Mouse (Mus musculus) CH12.LX (cell line): Measurements from ENCODE around the gene Pop5. TPM values are rescaled to one million over a fixed set of nuclear protein-coding genes. Genes with fewer than 3 reads are reported as not detected.

Experiments used
- DNase-seq: peaks from one replicate; pipeline ENCODE4 v3.0.0-alpha.2; 2013; ENCODE audit errors: extremely low read depth
- H3K27ac ChIP-seq: 2 replicates; pipeline ENCODE4 v1.5.1; 2012; ENCODE audit warnings: low read depth, mild to moderate bottlenecking, control low read depth, moderate library complexity; ENCODE audit not compliant: insufficient read depth
- H3K27me3 ChIP-seq: replicated peaks from 2 replicates; pipeline ENCODE3; 2012; ENCODE audit warnings: inconsistent platforms
- H3K36me3 ChIP-seq, 2 experiments: replicated peaks in 1 of 2; 2 replicates each; pipeline versions ENCODE3 to v1.6.1; 2012; ENCODE audit warnings: inconsistent platforms in 1 of 2, low read length in 1 of 2, mild to moderate bottlenecking in 1 of 2, mixed read lengths in 1 of 2, moderate library complexity in 1 of 2; ENCODE audit not compliant: control insufficient read depth in 1 of 2, insufficient read depth in 1 of 2
- H3K4me1 ChIP-seq, 2 experiments: 2 replicates each; pipeline ENCODE4 v1.6.1; 2012; ENCODE audit warnings: inconsistent platforms in 1 of 2, moderate library complexity in 1 of 2; ENCODE audit not compliant: insufficient read depth in 2 of 2, control insufficient read depth in 1 of 2
- H3K4me2 ChIP-seq: 2 replicates; pipeline ENCODE4 v1.6.1; 2012; ENCODE audit warnings: low read depth, mild to moderate bottlenecking, control low read depth; ENCODE audit not compliant: poor library complexity, insufficient read depth, severe bottlenecking
- H3K4me3 ChIP-seq, 3 experiments: fragments of 150-350 bp in 1 of 3; sonication (generic) in 1 of 3; replicated peaks in 1 of 3; 2 replicates each; pipeline versions ENCODE3 to v1.5.1; 2011 to 2012; ENCODE audit warnings: low read depth in 2 of 3, low read length in 2 of 3, mild to moderate bottlenecking in 2 of 3, moderate library complexity in 2 of 3, control low read depth in 1 of 3, improper control_type of control experiment in 1 of 3, inconsistent platforms in 1 of 3, mixed read lengths in 1 of 3; ENCODE audit not compliant: poor library complexity in 1 of 3
- H3K79me2 ChIP-seq: replicated peaks from 2 replicates; pipeline ENCODE4 v1.6.1; 2012; ENCODE audit warnings: mild to moderate bottlenecking, moderate library complexity; ENCODE audit not compliant: control insufficient read depth, poor library complexity, insufficient read depth, severe bottlenecking; ENCODE audit errors: extremely low read depth
- H3K9ac ChIP-seq: 2 replicates; pipeline ENCODE4 v1.6.1; 2012; ENCODE audit warnings: low read depth, mild to moderate bottlenecking, control low read depth, moderate library complexity; ENCODE audit not compliant: insufficient read depth
- H3K9me3 ChIP-seq: replicated peaks from 2 replicates; pipeline ENCODE3; 2012; ENCODE audit warnings: low read length, inconsistent platforms, mixed read lengths
- BHLHE40 ChIP-seq: IDR thresholded peaks from 2 replicates; pipeline ENCODE4 v1.6.1; 2011; ENCODE audit warnings: mild to moderate bottlenecking, low read depth, low read length, improper control_type of control experiment
- CHD1 ChIP-seq: IDR thresholded peaks from 2 replicates; pipeline ENCODE4 v1.6.1; 2012; ENCODE audit warnings: low read depth, low read length, improper control_type of control experiment, inconsistent platforms
- CHD2 ChIP-seq: IDR thresholded peaks from 2 replicates; pipeline ENCODE4 v1.6.1; 2011; ENCODE audit warnings: low read length, improper control_type of control experiment
- CTCF ChIP-seq, 2 experiments: IDR thresholded peaks in 1 of 2; conservative IDR thresholded peaks in 1 of 2; 2 replicates each; pipeline ENCODE4 v1.5.1; 2011 to 2012; ENCODE audit warnings: low read depth in 2 of 2, low read length in 2 of 2, improper control_type of control experiment in 1 of 2, inconsistent platforms in 1 of 2, mild to moderate bottlenecking in 1 of 2, moderate library complexity in 1 of 2
- E2F4 ChIP-seq: IDR thresholded peaks from 2 replicates; pipeline ENCODE4 v1.6.1; 2011; ENCODE audit warnings: low read depth, low read length, improper control_type of control experiment; ENCODE audit not compliant: insufficient replicate concordance
- ELF1 ChIP-seq: IDR thresholded peaks from 2 replicates; pipeline ENCODE4 v1.6.1; 2014; ENCODE audit warnings: low read depth, mild to moderate bottlenecking, inconsistent platforms, low read length, improper control_type of control experiment
- EP300 ChIP-seq: IDR thresholded peaks from 2 replicates; pipeline ENCODE4 v1.6.1; 2011; ENCODE audit warnings: low read length, improper control_type of control experiment
- ETS1 ChIP-seq: conservative IDR thresholded peaks from 2 replicates; pipeline ENCODE4 v1.6.1; 2012; ENCODE audit warnings: low read depth, mild to moderate bottlenecking, inconsistent platforms, low read length, improper control_type of control experiment, moderate library complexity
- GABPA ChIP-seq: IDR thresholded peaks from 2 replicates; pipeline ENCODE4 v1.6.1; 2012; ENCODE audit warnings: low read depth, low read length, improper control_type of control experiment, inconsistent platforms; ENCODE audit not compliant: insufficient replicate concordance
- HCFC1 ChIP-seq: IDR thresholded peaks from 2 replicates; pipeline ENCODE4 v1.6.1; 2012; ENCODE audit warnings: low read depth, mild to moderate bottlenecking, inconsistent platforms, low read length, improper control_type of control experiment
- IRF4 ChIP-seq: IDR thresholded peaks from 2 replicates; pipeline ENCODE4 v1.6.1; 2014; ENCODE audit warnings: low read depth, mild to moderate bottlenecking, inconsistent platforms, low read length, improper control_type of control experiment
- JUN ChIP-seq: IDR thresholded peaks from 2 replicates; pipeline ENCODE4 v1.6.1; 2011; ENCODE audit warnings: low read depth, mild to moderate bottlenecking, low read length, improper control_type of control experiment, moderate library complexity; ENCODE audit not compliant: insufficient read depth
- JUND ChIP-seq: conservative IDR thresholded peaks from 2 replicates; pipeline ENCODE4 v1.6.1; 2011; ENCODE audit warnings: low read depth, low read length, improper control_type of control experiment
- KAT2A ChIP-seq: IDR thresholded peaks from 2 replicates; pipeline ENCODE4 v1.6.1; 2012; ENCODE audit warnings: low read length, improper control_type of control experiment, inconsistent platforms; ENCODE audit not compliant: insufficient replicate concordance
- MAFK ChIP-seq: IDR thresholded peaks from 2 replicates; pipeline ENCODE4 v1.6.1; 2011; ENCODE audit warnings: low read length, improper control_type of control experiment; ENCODE audit not compliant: insufficient replicate concordance
- MAX ChIP-seq: IDR thresholded peaks from 2 replicates; pipeline ENCODE4 v1.6.1; 2011; ENCODE audit warnings: low read length, improper control_type of control experiment
- MAZ ChIP-seq: IDR thresholded peaks from 2 replicates; pipeline ENCODE4 v1.6.1; 2012; ENCODE audit warnings: low read depth, mild to moderate bottlenecking, inconsistent platforms, low read length, improper control_type of control experiment, moderate library complexity
- MEF2A ChIP-seq: IDR thresholded peaks from 2 replicates; pipeline ENCODE4 v1.6.1; 2014; ENCODE audit warnings: low read depth, mild to moderate bottlenecking, inconsistent platforms, low read length, improper control_type of control experiment, borderline replicate concordance
- MXI1 ChIP-seq: IDR thresholded peaks from 2 replicates; pipeline ENCODE4 v1.6.1; 2011; ENCODE audit warnings: mild to moderate bottlenecking, low read depth, low read length, improper control_type of control experiment
- MYC ChIP-seq: IDR thresholded peaks from 2 replicates; pipeline ENCODE4 v1.6.1; 2011; ENCODE audit warnings: low read depth, mild to moderate bottlenecking, improper control_type of control experiment, low read length
- NELFE ChIP-seq: IDR thresholded peaks from 2 replicates; pipeline ENCODE4 v1.6.1; 2011; ENCODE audit warnings: low read depth, low read length, improper control_type of control experiment
- NRF1 ChIP-seq: IDR thresholded peaks from 2 replicates; pipeline ENCODE4 v1.6.1; 2014; ENCODE audit warnings: low read depth, mild to moderate bottlenecking, inconsistent platforms, low read length, improper control_type of control experiment, moderate library complexity
- PAX5 ChIP-seq: IDR thresholded peaks from 2 replicates; pipeline ENCODE4 v1.6.1; 2012; ENCODE audit warnings: low read length, inconsistent platforms, mixed read lengths
- POLR2A ChIP-seq: IDR thresholded peaks from 2 replicates; pipeline ENCODE4 v1.6.1; 2011; ENCODE audit warnings: low read depth, mild to moderate bottlenecking, improper control_type of control experiment, low read length
- POLR2AphosphoS2 ChIP-seq: IDR thresholded peaks from 2 replicates; pipeline ENCODE4 v1.6.1; 2011; ENCODE audit warnings: low read depth, low read length, improper control_type of control experiment
- RAD21 ChIP-seq: IDR thresholded peaks from 2 replicates; pipeline ENCODE4 v1.6.1; 2011; ENCODE audit warnings: low read depth, mild to moderate bottlenecking, low read length, improper control_type of control experiment, moderate library complexity
- RCOR1 ChIP-seq: conservative IDR thresholded peaks from 2 replicates; pipeline ENCODE4 v1.6.1; 2012; ENCODE audit warnings: low read depth, mild to moderate bottlenecking, inconsistent platforms, low read length, improper control_type of control experiment
- SIN3A ChIP-seq: IDR thresholded peaks from 2 replicates; pipeline ENCODE4 v1.6.1; 2012; ENCODE audit warnings: low read length, improper control_type of control experiment, inconsistent platforms
- SMC3 ChIP-seq: IDR thresholded peaks from 2 replicates; pipeline ENCODE4 v1.6.1; 2011; ENCODE audit warnings: low read depth, low read length, improper control_type of control experiment
- TBP ChIP-seq: conservative IDR thresholded peaks from 2 replicates; pipeline ENCODE4 v1.6.1; 2011; ENCODE audit warnings: low read depth, low read length, improper control_type of control experiment
- TCF12 ChIP-seq: IDR thresholded peaks from 2 replicates; pipeline ENCODE4 v1.6.1; 2014; ENCODE audit warnings: low read depth, mild to moderate bottlenecking, inconsistent platforms, low read length, improper control_type of control experiment
- UBTF ChIP-seq: IDR thresholded peaks from 2 replicates; pipeline ENCODE4 v1.6.1; 2012; ENCODE audit warnings: low read depth, mild to moderate bottlenecking, inconsistent platforms, low read length, improper control_type of control experiment, moderate library complexity
- USF1 ChIP-seq: IDR thresholded peaks from 2 replicates; pipeline ENCODE4 v1.6.1; 2014; ENCODE audit warnings: low read depth, mild to moderate bottlenecking, inconsistent platforms, low read length, improper control_type of control experiment
- USF2 ChIP-seq: conservative IDR thresholded peaks from 2 replicates; pipeline ENCODE4 v1.6.1; 2011; ENCODE audit warnings: low read depth, low read length, improper control_type of control experiment
- ZC3H11A ChIP-seq: IDR thresholded peaks from 2 replicates; pipeline ENCODE4 v1.6.1; 2012; ENCODE audit warnings: low read depth, mild to moderate bottlenecking, inconsistent platforms, low read length, improper control_type of control experiment
- ZKSCAN1 ChIP-seq: IDR thresholded peaks from 2 replicates; pipeline ENCODE4 v1.6.1; 2012; ENCODE audit warnings: low read depth, inconsistent platforms, low read length, improper control_type of control experiment, borderline replicate concordance
- ZMIZ1 ChIP-seq: IDR thresholded peaks from 2 replicates; pipeline ENCODE4 v1.6.1; 2012; ENCODE audit warnings: low read depth, mild to moderate bottlenecking, inconsistent platforms, low read length, improper control_type of control experiment
- ZNF384 ChIP-seq: IDR thresholded peaks from 2 replicates; pipeline ENCODE4 v1.6.1; 2012; ENCODE audit warnings: low read depth, low read length, improper control_type of control experiment, inconsistent platforms
- dilution Hi-C: fragments of 300-500 bp; cut with MboI; formaldehyde crosslinking; loops from 2 replicates; pipeline ENCODE4 v1.14.3; 2020; ENCODE audit warnings: low sequenced_read_pairs; ENCODE audit not compliant: extremely low pct_unique_long_range_greater_than_20kb, extremely low pct_ligation_motif_present
- in situ Hi-C: fragments of 300-500 bp; cut with MboI; formaldehyde crosslinking; loops from 3 replicates; pipeline ENCODE4 v1.14.3; 2019; ENCODE audit warnings: low sequenced_read_pairs, low pct_ligation_motif_present, low pct_unique_long_range_greater_than_20kb, mixed read lengths
- polyA plus RNA-seq: library from polyadenylated mRNA; unstranded; fragments of >175 nt; gene quantifications from 2 replicates; pipeline ENCODE4 v1.2.1, GENCODE M21; 2012; ENCODE audit warnings: low read depth; ENCODE audit not compliant: insufficient read length
- total RNA-seq, 2 experiments: library from RNA; depleted of rRNA; stranded (reverse); fragments of 300-350 nt in 1 of 2; fragments of >200 nt in 1 of 2; gene quantifications; 2 replicates each; pipeline ENCODE4 v1.2.3; 2012 to 2014

Gene Pop5
- total and polyA plus RNA-seq, 3 experiments = 127 to 236 (median 156) TPM

GRCm38 (mm10) chr5:115237803-115238728, 2.4 kb downstream of the Pop5 start:
- dilution Hi-C loops = no loop called here
- DNase-seq = peak; percentile 90
- Histone ChIP-seq H3K4me3 (peak overlapping the region; percentile 54 to 95 (median 90)), H3K9ac (peak overlapping the region; percentile 54), H3K27me3 (no peaks in the 10 kb centered on the region), H3K36me3 (peaks cover 34 to 38% of the 10 kb centered on the region in 2 experiments), H3K79me2 (peaks cover 19% of the 10 kb centered on the region), H3K4me1 (peaks cover 0 to 9% of the 10 kb centered on the region in 2 experiments; a peak in 2 of 4 replicates), H3K27ac (peak overlapping the region; percentile 12), H3K4me2 (peak overlapping the region; percentile 87), H3K9me3 (no peaks in the 10 kb centered on the region)
- in situ Hi-C loops = loop anchor here (5.0 kb wide), 2 partner anchors 111 to 261 kb away; no protein-coding TSS in a partner anchor
- TF ChIP-seq MEF2A (no peak; the same call in 1 of the 2 replicates), SIN3A (peak; percentile 30), ZMIZ1 (peak; percentile 89), MAX (peak; percentile 77; the same call in 1 of the 2 replicates), E2F4 (no peak), UBTF (0 out of 2 replicates have a peak, but pooled peaks have one; percentile 25), RAD21 (no peak), MAFK (no peak), EP300 (no peak), POLR2A (peak; percentile 89), ELF1 (peak; percentile 58), TBP (peak; percentile 69; the same call in 1 of the 2 replicates), BHLHE40 (no peak), ZC3H11A (no peak), MAZ (no peak), PAX5 (no peak), ZNF384 (no peak), ZKSCAN1 (no peak), CHD2 (no peak), NELFE (peak; percentile 84), JUN (no peak), HCFC1 (peak; percentile 68), GABPA (no peak), CHD1 (no peak), USF1 (no peak), TCF12 (peak; percentile 75; the same call in 1 of the 2 replicates), ETS1 (no peak), MXI1 (peak; percentile 89), NRF1 (peak; percentile 94), CTCF (conservative IDR thresholded peaks at IDR 0.05 in 1 of 2, IDR thresholded peaks at IDR 0.05 in 1 of 2; ENCODE audit: low read depth in 2 of 2, low read length in 2 of 2) (peak in 1 of 2 experiments; percentile 13; a peak in 1 of 4 replicates), USF2 (no peak), KAT2A (no peak), JUND (no peak), IRF4 (peak; percentile 55; the same call in 1 of the 2 replicates), MYC (0 out of 2 replicates have a peak, but pooled peaks have one; percentile 19), POLR2AphosphoS2 (no peak; the same call in none of the 2 replicates), SMC3 (no peak), RCOR1 (no peak)
